26 mouse cellular contexts compared by ENCODE assay signal in the genomic region with DNA sequence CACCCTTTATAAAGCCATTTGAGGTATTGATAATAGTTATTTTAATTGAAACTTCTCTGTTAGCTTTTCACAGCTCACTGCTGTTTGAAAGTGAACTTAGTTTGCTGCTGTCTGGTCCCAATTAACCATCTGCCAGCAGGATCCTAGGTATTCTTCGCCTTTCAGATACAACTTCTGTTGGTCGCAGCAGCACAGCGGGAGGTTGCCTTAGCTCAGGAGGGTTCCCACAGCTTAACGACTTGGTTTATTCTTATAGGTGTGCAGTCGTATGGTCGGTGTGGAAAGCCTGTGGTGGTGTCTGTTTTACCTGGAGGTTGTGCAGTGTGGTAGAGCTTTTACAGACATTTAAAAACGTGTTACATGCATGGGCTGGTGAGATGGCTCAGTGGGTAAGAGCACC. TPM values are rescaled to one million over a fixed set of nuclear protein-coding genes. Genes with fewer than 3 reads are reported as not detected.
"Had no signal": no experiment of that assay in that cellular context is flagged by ENCODE, and none has a peak within 500 bp of the region (broad histone marks: within the 10 kb centered on the region; RNA-seq: fewer than 3 reads in every experiment).

No protein-coding gene starts in this region.

- ATAC-seq: midbrain, embryonic 16.5 days had no signal

- H3K4me3 ChIP-seq: midbrain, embryonic 10.5 days; midbrain, embryonic 12.5 days; myocyte; neural tube, embryonic 13.5 days; neural tube, embryonic 15.5 days had no signal

- DNase-seq: lung, embryonic 14.5 days; lung, postnatal 10 days; lung, postnatal 4 days; midbrain, embryonic 14.5 days; retina, postnatal 1 day; right cerebral cortex, adult 18-20 months; right cerebral cortex, postnatal 25 days; right cerebral cortex, postnatal 4 days; spleen, adult 18-20 months; thymus, adult 18-20 months; thymus, postnatal 14 days; thymus, postnatal 36 days had no signal

- H3K27ac ChIP-seq: midbrain, embryonic 10.5 days; midbrain, embryonic 12.5 days; neural tube, embryonic 13.5 days; neural tube, embryonic 15.5 days had no signal

- H3K9ac ChIP-seq: lung, embryonic 14.5 days; midbrain, embryonic 12.5 days; neural tube, embryonic 13.5 days; neural tube, embryonic 15.5 days had no signal

- H3K36me3 ChIP-seq: midbrain, embryonic 10.5 days had no signal

- H3K9me3 ChIP-seq: midbrain, embryonic 10.5 days; midbrain, embryonic 12.5 days; neural tube, embryonic 13.5 days; neural tube, embryonic 15.5 days had no signal

- H3K4me1 ChIP-seq: midbrain, embryonic 10.5 days; midbrain, embryonic 12.5 days; neural tube, embryonic 13.5 days; neural tube, embryonic 15.5 days had no signal

RNA-seq across cellular contexts. Expression of a gene that starts 38.2 kb away (rescaled TPM):
- total RNA-seq: megakaryocyte, adult 5-6 weeks; megakaryocyte-erythroid progenitor cell, adult 5-6 weeks had no signal
- polyA plus RNA-seq: lung, embryonic 14.5 days; lung, embryonic 16.5 days; midbrain, embryonic 10.5 days; midbrain, embryonic 12.5 days; midbrain, embryonic 14.5 days; midbrain, embryonic 16.5 days; neural tube, embryonic 11.5 days; neural tube, embryonic 13.5 days; neural tube, embryonic 15.5 days; small intestine, adult 2 months; stomach, embryonic 14.5 days; stomach, embryonic 16.5 days; thymus, postnatal 0 days had no signal

RNA-seq across cellular contexts. Expression of a gene that starts 38.2 kb away (rescaled TPM):
- total RNA-seq: megakaryocyte-erythroid progenitor cell, adult 5-6 weeks had no signal
- polyA plus RNA-seq: myocyte had no signal
